Mouse (Mus musculus) forebrain, embryonic 13.5 days (tissue): Measurements from ENCODE around the gene Tet3. TPM values are rescaled to one million over a fixed set of nuclear protein-coding genes. Genes with fewer than 3 reads are reported as not detected.

Experiments used
- ATAC-seq: fragments of 200-750 bp; cut with Nextera tagmentation; 2 replicates; pipeline ENCODE4 v1.8.0; 2017
- H3K27ac ChIP-seq: fragments of 300-500 bp; sonication (generic); 2 replicates; pipeline ENCODE4 v1.5.1; 2015; ENCODE audit warnings: inconsistent platforms, mild to moderate bottlenecking, moderate library complexity
- H3K27me3 ChIP-seq: fragments of 300-500 bp; sonication (generic); 2 replicates; pipeline ENCODE4 v1.6.1; 2015; ENCODE audit warnings: mild to moderate bottlenecking, inconsistent platforms
- H3K36me3 ChIP-seq: fragments of 300-500 bp; sonication (generic); 2 replicates; pipeline ENCODE4 v1.6.1; 2015; ENCODE audit warnings: mild to moderate bottlenecking, inconsistent platforms; ENCODE audit not compliant: poor library complexity, severe bottlenecking
- H3K4me1 ChIP-seq: fragments of 300-500 bp; sonication (generic); 2 replicates; pipeline ENCODE4 v1.6.1; 2015; ENCODE audit warnings: inconsistent platforms
- H3K4me2 ChIP-seq: fragments of 300-500 bp; sonication (generic); 2 replicates; pipeline ENCODE4 v1.6.1; 2015; ENCODE audit warnings: inconsistent platforms, mild to moderate bottlenecking, moderate library complexity
- H3K4me3 ChIP-seq: fragments of 300-500 bp; sonication (generic); 2 replicates; pipeline ENCODE4 v1.5.1; 2015; ENCODE audit warnings: mild to moderate bottlenecking, inconsistent platforms
- H3K9ac ChIP-seq: fragments of 300-500 bp; sonication (generic); 2 replicates; pipeline ENCODE4 v1.6.1; 2015; ENCODE audit warnings: mild to moderate bottlenecking, inconsistent platforms
- H3K9me3 ChIP-seq: fragments of 300-500 bp; sonication (generic); replicated peaks from 2 replicates; pipeline ENCODE4 v1.6.1; 2016; ENCODE audit warnings: inconsistent platforms
- WGBS: fragments of 180-500 bp; shearing (Covaris S2); methylation state at CpG from one replicate; pipeline ENCODE4 v1.1.7; 2015; 5-methylcytosine and 5-hydroxymethylcytosine counted together
- polyA plus RNA-seq: library from polyadenylated mRNA; unstranded; fragments of >200 nt; fragmentation: Nextera tagmentation; extraction: Ambion mirVana; gene quantifications from 2 replicates; pipeline ENCODE4 v1.2.1, GENCODE M21; 2015

Tet3 gene
- polyA plus RNA-seq, 1 experiment from 2014 or later = 65.3 TPM

- peaks cover 11% of the 10 kb centered on the region; the same call in 1 of the 2 replicates for H3K36me3 ChIP-seq
- H3K27me3 ChIP-seq = no peaks in the 10 kb centered on the region
- H3K4me2 ChIP-seq = no peak overlapping the region
- H3K9ac ChIP-seq = no peak overlapping the region
- peaks cover 91% of the 10 kb centered on the region for H3K4me1 ChIP-seq
- no peak overlapping the region for H3K4me3 ChIP-seq
- no peak for ATAC-seq
- 86% methylated on average over 3 of the region's 3 CpGs for WGBS
- no peak overlapping the region for H3K27ac ChIP-seq
- H3K9me3 ChIP-seq = no peaks in the 10 kb centered on the region
These were observed 41.4 kb downstream of the Tet3 start for GRCm38 (mm10) chr6:83417531-83417930.

GRCm38 (mm10) chr6:83417104-83417502, 41.8 kb downstream of the Tet3 start:
- H3K9ac ChIP-seq = no peak overlapping the region
- 87% methylated on average over 2 of the region's 2 CpGs for WGBS
- H3K27me3 ChIP-seq = no peaks in the 10 kb centered on the region
- no peak overlapping the region for H3K27ac ChIP-seq
- H3K4me1 ChIP-seq = peaks cover 91% of the 10 kb centered on the region
- no peak overlapping the region for H3K4me2 ChIP-seq
- no peak for ATAC-seq
- no peak overlapping the region for H3K4me3 ChIP-seq
- H3K36me3 ChIP-seq = peaks cover 11% of the 10 kb centered on the region; the same call in 1 of the 2 replicates
- no peaks in the 10 kb centered on the region for H3K9me3 ChIP-seq

GRCm38 (mm10) chr6:83416261-83417103, 42.4 kb downstream of the Tet3 start:
- no peak for ATAC-seq
- H3K4me2 ChIP-seq = no peak overlapping the region
- H3K4me3 ChIP-seq = no peak overlapping the region
- peaks cover 91% of the 10 kb centered on the region for H3K4me1 ChIP-seq
- H3K36me3 ChIP-seq = peaks cover 7% of the 10 kb centered on the region; the same call in 1 of the 2 replicates
- WGBS = 77% methylated on average over 3 of the region's 3 CpGs
- H3K27me3 ChIP-seq = no peaks in the 10 kb centered on the region
- no peak overlapping the region for H3K9ac ChIP-seq
- 0 out of 2 replicates have a peak overlapping the region, but pooled peaks have one; percentile 14 for H3K27ac ChIP-seq
- no peaks in the 10 kb centered on the region for H3K9me3 ChIP-seq

- 82% methylated on average over 12 of the region's 12 CpGs for WGBS
- no peaks in the 10 kb centered on the region for H3K27me3 ChIP-seq
- no peak overlapping the region for H3K9ac ChIP-seq
- H3K36me3 ChIP-seq = peaks cover 5% of the 10 kb centered on the region; the same call in 1 of the 2 replicates
- H3K9me3 ChIP-seq = no peaks in the 10 kb centered on the region
- no peak overlapping the region for H3K4me2 ChIP-seq
- peaks cover 89% of the 10 kb centered on the region for H3K4me1 ChIP-seq
- H3K4me3 ChIP-seq = no peak overlapping the region
- H3K27ac ChIP-seq = no peak overlapping the region
- no peak for ATAC-seq
These were observed 43.4 kb downstream of the Tet3 start for GRCm38 (mm10) chr6:83415356-83415940.

GRCm38 (mm10) chr6:83414601-83415355, 44.1 kb downstream of the Tet3 start:
- Histone ChIP-seq H3K4me2 (no peak overlapping the region), H3K27ac (no peak overlapping the region), H3K4me1 (peaks cover 90% of the 10 kb centered on the region), H3K9me3 (no peaks in the 10 kb centered on the region), H3K4me3 (no peak overlapping the region), H3K9ac (no peak overlapping the region), H3K27me3 (no peaks in the 10 kb centered on the region), H3K36me3 (peaks cover 5% of the 10 kb centered on the region; the same call in 1 of the 2 replicates)
- 80% methylated on average over 9 of the region's 9 CpGs for WGBS
- ATAC-seq = no peak

GRCm38 (mm10) chr6:83413686-83414085, 45.2 kb downstream of the Tet3 start:
- ATAC-seq = no peak
- Histone ChIP-seq H3K27me3 (no peaks in the 10 kb centered on the region), H3K4me2 (no peak overlapping the region), H3K4me1 (peaks cover 81% of the 10 kb centered on the region), H3K27ac (peak overlapping the region; percentile 42; the same call in 1 of the 2 replicates), H3K9ac (no peak overlapping the region), H3K4me3 (no peak overlapping the region), H3K36me3 (peaks cover 5% of the 10 kb centered on the region; the same call in 1 of the 2 replicates), H3K9me3 (no peaks in the 10 kb centered on the region)
- WGBS = 71% methylated on average over 1 of the region's 1 CpGs

GRCm38 (mm10) chr6:83412854-83413401, 46.0 kb downstream of the Tet3 start:
- H3K36me3 ChIP-seq = peaks cover 5% of the 10 kb centered on the region; the same call in 1 of the 2 replicates
- no peaks in the 10 kb centered on the region for H3K27me3 ChIP-seq
- H3K4me3 ChIP-seq = no peak overlapping the region
- ATAC-seq = peak; percentile 56
- no peak overlapping the region; the same call in 1 of the 2 replicates for H3K4me2 ChIP-seq
- WGBS = 45% methylated on average over 5 of the region's 5 CpGs
- peak overlapping the region; percentile 48 for H3K27ac ChIP-seq
- H3K4me1 ChIP-seq = peaks cover 74% of the 10 kb centered on the region
- H3K9me3 ChIP-seq = no peaks in the 10 kb centered on the region
- no peak overlapping the region for H3K9ac ChIP-seq

GRCm38 (mm10) chr6:83412362-83412853, 46.5 kb downstream of the Tet3 start:
- no peak overlapping the region for H3K4me2 ChIP-seq
- peak overlapping the region; percentile 48 for H3K27ac ChIP-seq
- no peaks in the 10 kb centered on the region for H3K9me3 ChIP-seq
- H3K36me3 ChIP-seq = peaks cover 9% of the 10 kb centered on the region
- no peak overlapping the region for H3K9ac ChIP-seq
- no peak overlapping the region for H3K4me3 ChIP-seq
- WGBS = 79% methylated on average over 10 of the region's 10 CpGs
- no peak for ATAC-seq
- no peaks in the 10 kb centered on the region for H3K27me3 ChIP-seq
- peaks cover 69% of the 10 kb centered on the region for H3K4me1 ChIP-seq

GRCm38 (mm10) chr6:83411635-83412361, 47.1 kb downstream of the Tet3 start:
- Histone ChIP-seq H3K4me3 (no peak overlapping the region), H3K9ac (no peak overlapping the region), H3K4me2 (no peak overlapping the region), H3K9me3 (no peaks in the 10 kb centered on the region), H3K27me3 (no peaks in the 10 kb centered on the region), H3K27ac (0 out of 2 replicates have a peak overlapping the region, but pooled peaks have one; percentile 48), H3K4me1 (peaks cover 63% of the 10 kb centered on the region), H3K36me3 (peaks cover 9% of the 10 kb centered on the region)
- no peak for ATAC-seq
- WGBS = 92% methylated on average over 9 of the region's 9 CpGs

GRCm38 (mm10) chr6:83410046-83410706, 48.7 kb downstream of the Tet3 start:
- Histone ChIP-seq H3K36me3 (peaks cover 14% of the 10 kb centered on the region), H3K9ac (no peak overlapping the region), H3K9me3 (no peaks in the 10 kb centered on the region), H3K4me1 (peaks cover 48% of the 10 kb centered on the region), H3K27me3 (no peaks in the 10 kb centered on the region), H3K27ac (peak overlapping the region; percentile 54), H3K4me3 (no peak overlapping the region), H3K4me2 (no peak overlapping the region; the same call in 1 of the 2 replicates)
- 42% methylated on average over 9 of the region's 9 CpGs for WGBS
- peak; percentile 32; the same call in 1 of the 2 replicates for ATAC-seq
